Mouse (Mus musculus) liver, adult 2 months (tissue): ENCODE measurements at regions not wholly inside any gene's neighbourhood (a gene's known extent, or its start where the extent isn't known, plus 50 kb on each side); places are given as distances from the start of the nearest gene placed in this dataset.

Source experiments
- CTCF ChIP-seq: fragments of 200-500 bp; IDR thresholded peaks from 2 replicates; pipeline ENCODE4 v1.5.1; 2011; ENCODE audit warnings: low read depth, low read length, control low read depth
- POLR2A ChIP-seq: fragments of 200-500 bp; IDR thresholded peaks from 2 replicates; pipeline ENCODE4 v1.6.1; 2011; ENCODE audit warnings: low read length, control low read depth; ENCODE audit not compliant: insufficient read depth; ENCODE audit errors: extremely low read depth

DNA sequence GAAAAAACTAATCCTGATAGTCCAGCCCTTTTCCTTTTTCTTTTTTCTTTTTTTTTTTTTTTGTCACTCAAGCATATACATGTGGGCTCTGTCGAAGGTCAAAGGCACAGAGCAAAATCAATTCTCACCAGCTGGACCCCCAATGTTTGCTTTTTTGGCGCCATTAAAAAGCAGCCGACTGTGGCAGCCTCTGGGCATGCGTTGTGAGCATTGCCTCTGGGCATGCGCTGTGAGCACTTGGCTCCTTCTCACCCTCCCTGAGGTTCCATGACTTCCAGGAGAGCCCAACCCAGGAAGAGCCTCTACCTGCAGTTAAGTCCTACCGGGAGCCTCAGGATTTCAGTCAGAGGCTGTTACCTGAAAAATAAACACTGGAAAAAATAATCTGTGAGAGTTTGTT lies 156.8 kb downstream of the Rab11fip4 start:
- peak; percentile 58; the same call in 1 of the 2 replicates for TF ChIP-seq POLR2A
- TF ChIP-seq CTCF: no peak
